Mouse (Mus musculus): ENCODE results near the gene 4931406P16Rik. TPM values are rescaled to one million over a fixed set of nuclear protein-coding genes. Genes with fewer than 3 reads are reported as not detected.

Gene 4931406P16Rik
- total RNA-seq, 2 experiments from 2014 or later, result 35.5 to 52.8 TPM

GRCm38 (mm10) chr7:34257279-34257678 lies 56.1 kb downstream of the 4931406P16Rik start:
- no peak for ATAC-seq (replicated peaks; ENCODE audit: low FRiP score, poor library complexity, severe bottlenecking)

- ATAC-seq (replicated peaks; ENCODE audit: low FRiP score, poor library complexity, severe bottlenecking), result no peak
Observed at GRCm38 (mm10) chr7:34255916-34256315, 57.4 kb downstream of the 4931406P16Rik start.

GRCm38 (mm10) chr7:34255137-34255536 lies 58.2 kb downstream of the 4931406P16Rik start:
- ATAC-seq (replicated peaks; ENCODE audit: low FRiP score, poor library complexity, severe bottlenecking), result no peak

GRCm38 (mm10) chr7:34252030-34252429 lies 61.3 kb downstream of the 4931406P16Rik start:
- ATAC-seq (replicated peaks; ENCODE audit: low FRiP score, poor library complexity, severe bottlenecking), result no peak

- ATAC-seq (replicated peaks; ENCODE audit: low FRiP score, poor library complexity, severe bottlenecking), result no peak
Observed at GRCm38 (mm10) chr7:34250738-34251137, 62.6 kb downstream of the 4931406P16Rik start, which contains the start of gene Gm6096. Gene Gm6096, plus strand, starts transcription at chr7:34251038.

- ATAC-seq (replicated peaks; ENCODE audit: low FRiP score, poor library complexity, severe bottlenecking), result no peak
Observed at GRCm38 (mm10) chr7:34246870-34247499, 66.4 kb downstream of the 4931406P16Rik start.

- no peak for ATAC-seq (replicated peaks; ENCODE audit: low FRiP score, poor library complexity, severe bottlenecking)
Observed at GRCm38 (mm10) chr7:34242176-34242575, 71.2 kb downstream of the 4931406P16Rik start.

- ATAC-seq (replicated peaks; ENCODE audit: low FRiP score, poor library complexity, severe bottlenecking), result no peak
Observed at GRCm38 (mm10) chr7:34238086-34238485, 75.3 kb downstream of the 4931406P16Rik start.

GRCm38 (mm10) chr7:34235602-34236001 lies 77.7 kb downstream of the 4931406P16Rik start:
- ATAC-seq (replicated peaks; ENCODE audit: low FRiP score, poor library complexity, severe bottlenecking), result no peak

- ATAC-seq (replicated peaks; ENCODE audit: low FRiP score, poor library complexity, severe bottlenecking), result no peak
Observed at GRCm38 (mm10) chr7:34234610-34235561, 78.5 kb downstream of the 4931406P16Rik start.

- ATAC-seq (replicated peaks; ENCODE audit: low FRiP score, poor library complexity, severe bottlenecking), result peak; percentile 93
Observed at GRCm38 (mm10) chr7:34233909-34234609, 79.3 kb downstream of the 4931406P16Rik start.

- ATAC-seq (replicated peaks; ENCODE audit: low FRiP score, poor library complexity, severe bottlenecking), result no peak
Observed at GRCm38 (mm10) chr7:34232785-34233725, 80.3 kb downstream of the 4931406P16Rik start.

- peak; percentile 77 for ATAC-seq (replicated peaks; ENCODE audit: low FRiP score, poor library complexity, severe bottlenecking)
Observed at GRCm38 (mm10) chr7:34230116-34230515, 83.2 kb downstream of the 4931406P16Rik start, which contains the start of gene Gpi1. Gene Gpi1, minus strand, starts transcription at chr7:34230336.

GRCm38 (mm10) chr7:34229691-34230111 lies 83.7 kb downstream of the 4931406P16Rik start:
- no peak for ATAC-seq (replicated peaks; ENCODE audit: low FRiP score, poor library complexity, severe bottlenecking)

GRCm38 (mm10) chr7:34229153-34229552 lies 84.2 kb downstream of the 4931406P16Rik start:
- ATAC-seq (replicated peaks; ENCODE audit: low FRiP score, poor library complexity, severe bottlenecking), result no peak

GRCm38 (mm10) chr7:34228641-34229040 lies 84.7 kb downstream of the 4931406P16Rik start:
- ATAC-seq (replicated peaks; ENCODE audit: low FRiP score, poor library complexity, severe bottlenecking), result no peak

GRCm38 (mm10) chr7:34226846-34227245 lies 86.5 kb downstream of the 4931406P16Rik start:
- ATAC-seq (replicated peaks; ENCODE audit: low FRiP score, poor library complexity, severe bottlenecking), result no peak

GRCm38 (mm10) chr7:34226086-34226485 lies 87.3 kb downstream of the 4931406P16Rik start:
- ATAC-seq (replicated peaks; ENCODE audit: low FRiP score, poor library complexity, severe bottlenecking), result no peak

GRCm38 (mm10) chr7:34224308-34224707 lies 89.0 kb downstream of the 4931406P16Rik start:
- no peak for ATAC-seq (replicated peaks; ENCODE audit: low FRiP score, poor library complexity, severe bottlenecking)

Data from erythroid progenitor cell, adult 5-6 weeks (primary cell).